Mouse (Mus musculus) MEL (cell line): ENCODE data around the gene Rps21. TPM values are rescaled to one million over a fixed set of nuclear protein-coding genes. Genes with fewer than 3 reads are reported as not detected.

Experiments
- DNase-seq: peaks from one replicate; pipeline ENCODE4 v3.0.0; 2011; ENCODE audit warnings: low read depth, low spot score
- H3K27ac ChIP-seq: 2 replicates; pipeline ENCODE4 v1.5.1; 2012; ENCODE audit warnings: low read depth, mild to moderate bottlenecking, control low read depth, low read length, moderate library complexity; ENCODE audit not compliant: control insufficient read depth
- H3K27me3 ChIP-seq, 2 experiments: fragments of 150-350 bp in 1 of 2; sonication (generic) in 1 of 2; 2 replicates each; pipeline ENCODE4 v1.6.1; 2012; ENCODE audit warnings: low read length in 2 of 2, mild to moderate bottlenecking in 2 of 2, improper control_type of control experiment in 1 of 2, moderate library complexity in 1 of 2; ENCODE audit not compliant: insufficient read depth in 2 of 2, control insufficient read depth in 1 of 2
- H3K36me3 ChIP-seq, 2 experiments: 2 replicates each; pipeline ENCODE4 v1.6.1; 2012 to 2014; ENCODE audit warnings: low read length in 2 of 2, improper control_type of control experiment in 1 of 2, inconsistent platforms in 1 of 2, mild to moderate bottlenecking in 1 of 2; ENCODE audit not compliant: insufficient read depth in 2 of 2, control insufficient read depth in 1 of 2
- H3K4me1 ChIP-seq, 2 experiments: fragments of 150-350 bp in 1 of 2; sonication (generic) in 1 of 2; 2 replicates each; pipeline ENCODE4 v1.6.1; 2012; ENCODE audit warnings: low read length in 2 of 2, improper control_type of control experiment in 1 of 2, mild to moderate bottlenecking in 1 of 2; ENCODE audit not compliant: insufficient read depth in 2 of 2, control insufficient read depth in 1 of 2
- H3K4me3 ChIP-seq, 2 experiments: fragments of 150-350 bp in 1 of 2; sonication (generic) in 1 of 2; 2 replicates each; pipeline ENCODE4 v1.5.1; 2012; ENCODE audit warnings: low read depth in 2 of 2, low read length in 2 of 2, mild to moderate bottlenecking in 2 of 2, moderate library complexity in 2 of 2, control low read depth in 1 of 2, improper control_type of control experiment in 1 of 2; ENCODE audit not compliant: control insufficient read depth in 1 of 2, insufficient read depth in 1 of 2
- H3K79me2 ChIP-seq: 2 replicates; pipeline ENCODE4 v1.6.1; 2012; ENCODE audit warnings: mild to moderate bottlenecking, low read length, moderate library complexity; ENCODE audit not compliant: control insufficient read depth, poor library complexity, insufficient read depth
- H3K9ac ChIP-seq: 2 replicates; pipeline ENCODE4 v1.6.1; 2012; ENCODE audit warnings: low read depth, mild to moderate bottlenecking, control low read depth, low read length, moderate library complexity; ENCODE audit not compliant: control insufficient read depth, poor library complexity, severe bottlenecking
- H3K9me3 ChIP-seq: fragments of 150-350 bp; sonication (generic); replicated peaks from 2 replicates; pipeline ENCODE4 v1.6.1; 2012; ENCODE audit warnings: mild to moderate bottlenecking, low read length, improper control_type of control experiment, moderate library complexity; ENCODE audit not compliant: insufficient read depth
- BHLHE40 ChIP-seq: IDR thresholded peaks from 2 replicates; pipeline ENCODE4 v1.6.1; 2012; ENCODE audit warnings: low read depth, mild to moderate bottlenecking, inconsistent platforms, low read length, improper control_type of control experiment, borderline replicate concordance
- CHD2 ChIP-seq: IDR thresholded peaks from 2 replicates; pipeline ENCODE4 v1.6.1; 2011; ENCODE audit warnings: low read length, improper control_type of control experiment
- CTCF ChIP-seq, 3 experiments: IDR thresholded peaks in 2 of 3; conservative IDR thresholded peaks in 1 of 3; 2 replicates each; pipeline ENCODE4 v1.5.1; 2011 to 2012; ENCODE audit warnings: low read length in 3 of 3, low read depth in 2 of 3, mild to moderate bottlenecking in 2 of 3, improper control_type of control experiment in 1 of 3, inconsistent platforms in 1 of 3, mixed read lengths in 1 of 3, moderate library complexity in 1 of 3; ENCODE audit not compliant: control insufficient read depth in 1 of 3, insufficient read depth in 1 of 3, poor library complexity in 1 of 3, severe bottlenecking in 1 of 3
- E2F4 ChIP-seq: IDR thresholded peaks from 2 replicates; pipeline ENCODE4 v1.6.1; 2011; ENCODE audit warnings: low read depth, low read length, improper control_type of control experiment, borderline replicate concordance
- ELF1 ChIP-seq: IDR thresholded peaks from 2 replicates; pipeline ENCODE4 v1.6.1; 2014; ENCODE audit warnings: low read depth, mild to moderate bottlenecking, inconsistent platforms, low read length, improper control_type of control experiment, moderate library complexity
- GABPA ChIP-seq: IDR thresholded peaks from 2 replicates; pipeline ENCODE4 v1.6.1; 2012; ENCODE audit warnings: low read depth, mild to moderate bottlenecking, inconsistent platforms, low read length, improper control_type of control experiment, moderate library complexity
- GATA1 ChIP-seq: IDR thresholded peaks from 2 replicates; pipeline ENCODE4 v1.6.1; 2011; ENCODE audit warnings: low read depth, low read length, improper control_type of control experiment
- HCFC1 ChIP-seq: IDR thresholded peaks from 2 replicates; pipeline ENCODE4 v1.6.1; 2012; ENCODE audit warnings: low read depth, mild to moderate bottlenecking, inconsistent platforms, low read length, improper control_type of control experiment, moderate library complexity
- MAZ ChIP-seq: IDR thresholded peaks from 2 replicates; pipeline ENCODE4 v1.6.1; 2012; ENCODE audit warnings: low read depth, mild to moderate bottlenecking, inconsistent platforms, low read length, improper control_type of control experiment
- MEF2A ChIP-seq: IDR thresholded peaks from 2 replicates; pipeline ENCODE4 v1.6.1; 2014; ENCODE audit warnings: low read depth, mild to moderate bottlenecking, inconsistent platforms, low read length, improper control_type of control experiment; ENCODE audit not compliant: poor library complexity, insufficient replicate concordance, severe bottlenecking; ENCODE audit errors: extremely low read depth
- NELFE ChIP-seq: IDR thresholded peaks from 2 replicates; pipeline ENCODE4 v1.6.1; 2011; ENCODE audit warnings: low read depth, low read length, improper control_type of control experiment
- NRF1 ChIP-seq: IDR thresholded peaks from 2 replicates; pipeline ENCODE4 v1.6.1; 2014; ENCODE audit warnings: low read depth, mild to moderate bottlenecking, inconsistent platforms, low read length, improper control_type of control experiment, moderate library complexity; ENCODE audit not compliant: poor library complexity, insufficient read depth, severe bottlenecking
- POLR2A ChIP-seq, 2 experiments: IDR thresholded peaks; 2 replicates each; pipeline ENCODE4 v1.6.1; 2011 to 2012; ENCODE audit warnings: low read length in 2 of 2, mild to moderate bottlenecking in 2 of 2, control low read depth in 1 of 2, improper control_type of control experiment in 1 of 2, low read depth in 1 of 2, moderate library complexity in 1 of 2; ENCODE audit not compliant: control insufficient read depth in 1 of 2, insufficient read depth in 1 of 2, poor library complexity in 1 of 2
- POLR2AphosphoS2 ChIP-seq: IDR thresholded peaks from 2 replicates; pipeline ENCODE4 v1.6.1; 2011; ENCODE audit warnings: low read length, improper control_type of control experiment
- POLR2AphosphoS5 ChIP-seq: IDR thresholded peaks from 2 replicates; pipeline ENCODE4 v1.6.1; 2012; ENCODE audit warnings: low read depth, borderline replicate concordance, mild to moderate bottlenecking, inconsistent platforms, low read length, moderate library complexity, mixed read lengths
- SIN3A ChIP-seq: IDR thresholded peaks from 2 replicates; pipeline ENCODE4 v1.6.1; 2012; ENCODE audit warnings: low read length, improper control_type of control experiment, inconsistent platforms
- TCF12 ChIP-seq: IDR thresholded peaks from 2 replicates; pipeline ENCODE4 v1.6.1; 2014; ENCODE audit warnings: low read depth, mild to moderate bottlenecking, inconsistent platforms, low read length, improper control_type of control experiment, moderate library complexity
- UBTF ChIP-seq: IDR thresholded peaks from 2 replicates; pipeline ENCODE4 v1.6.1; 2012; ENCODE audit warnings: low read depth, mild to moderate bottlenecking, inconsistent platforms, low read length, improper control_type of control experiment, moderate library complexity, borderline replicate concordance; ENCODE audit not compliant: insufficient read depth
- USF1 ChIP-seq: IDR thresholded peaks from 2 replicates; pipeline ENCODE4 v1.6.1; 2014; ENCODE audit warnings: low read depth, mild to moderate bottlenecking, inconsistent platforms, low read length, improper control_type of control experiment, moderate library complexity
- USF2 ChIP-seq, 2 experiments: IDR thresholded peaks; 2 replicates each; pipeline ENCODE4 v1.6.1; 2011 to 2012; ENCODE audit warnings: improper control_type of control experiment in 2 of 2, low read length in 2 of 2, borderline replicate concordance in 1 of 2, inconsistent platforms in 1 of 2, low read depth in 1 of 2, mild to moderate bottlenecking in 1 of 2; ENCODE audit not compliant: insufficient read depth in 1 of 2
- ZC3H11A ChIP-seq: IDR thresholded peaks from 2 replicates; pipeline ENCODE4 v1.6.1; 2012; ENCODE audit warnings: low read depth, mild to moderate bottlenecking, inconsistent platforms, low read length, improper control_type of control experiment
- ZKSCAN1 ChIP-seq: IDR thresholded peaks from 2 replicates; pipeline ENCODE4 v1.6.1; 2012; ENCODE audit warnings: low read depth, mild to moderate bottlenecking, inconsistent platforms, low read length, improper control_type of control experiment, moderate library complexity
- ZMIZ1 ChIP-seq: IDR thresholded peaks from 2 replicates; pipeline ENCODE4 v1.6.1; 2012; ENCODE audit warnings: low read depth, mild to moderate bottlenecking, inconsistent platforms, low read length, improper control_type of control experiment, moderate library complexity
- ZNF384 ChIP-seq: IDR thresholded peaks from 2 replicates; pipeline ENCODE4 v1.6.1; 2012; ENCODE audit warnings: low read depth, mild to moderate bottlenecking, inconsistent platforms, low read length, improper control_type of control experiment
- polyA plus RNA-seq, 2 experiments: library from polyadenylated mRNA; stranded (reverse) in 1 of 2; unstranded in 1 of 2; fragments of >175 nt in 1 of 2; fragments of >200 nt in 1 of 2; gene quantifications; 2 replicates each; pipeline versions ENCODE4 v1.2.1 to v1.2.4; 2012; ENCODE audit warnings: low replicate concordance in 2 of 2, low read depth in 1 of 2; ENCODE audit not compliant: insufficient read length in 2 of 2, insufficient read depth in 1 of 2, missing spikeins in 1 of 2
- total RNA-seq: library from RNA; depleted of rRNA; stranded (reverse); fragments of 300-350 nt; gene quantifications from 2 replicates; pipeline ENCODE4 v1.2.3, GENCODE M21; 2012

Gene Rps21
- total and polyA plus RNA-seq, 3 experiments: 995 to 4,916 (median 1,182) TPM

DNA sequence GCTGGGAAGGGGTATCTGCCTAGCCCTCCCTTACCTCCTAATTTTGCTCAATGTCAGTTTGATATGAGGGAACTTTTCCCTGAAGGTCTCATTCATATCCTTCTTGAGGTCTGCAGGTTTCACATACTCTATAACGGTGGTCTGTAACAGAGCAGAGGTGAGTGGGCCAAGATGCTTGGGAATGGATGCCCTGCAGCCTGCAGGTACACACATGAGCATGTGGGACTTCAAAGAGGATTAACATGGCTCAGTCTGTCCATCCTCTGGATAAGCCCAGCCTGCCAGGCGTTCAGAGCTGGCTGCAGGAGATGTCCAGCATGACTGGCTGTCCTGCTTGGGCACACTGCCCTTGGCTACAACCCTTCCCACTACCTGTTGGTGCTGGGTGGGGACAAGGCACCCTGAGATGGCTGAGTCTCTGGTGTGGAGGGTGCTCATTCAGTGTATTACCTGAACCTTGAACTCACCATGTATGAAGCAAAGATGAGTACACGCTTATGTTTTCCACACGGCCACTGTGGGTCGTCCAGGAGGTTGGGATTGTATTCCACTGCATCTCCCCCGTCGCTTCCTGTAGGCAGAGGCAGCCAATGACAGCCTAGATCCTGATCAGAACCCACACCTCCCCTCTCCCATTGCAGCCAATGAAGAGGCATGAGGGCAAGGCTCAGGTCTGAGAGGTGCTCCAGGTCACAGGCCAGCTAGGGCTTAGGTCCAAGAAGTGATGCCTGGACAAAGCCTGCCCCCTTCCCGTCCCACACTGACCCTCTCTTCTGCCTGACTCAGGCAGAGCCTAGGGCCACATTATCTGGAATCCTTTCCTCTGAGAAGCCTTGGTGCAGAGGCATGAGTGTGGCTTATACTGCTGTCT lies 3.7 kb downstream of the Rps21 start:
- H3K27ac ChIP-seq: no peak overlapping the region
- peaks cover 18% of the 10 kb centered on the region for H3K79me2 ChIP-seq
- H3K36me3 ChIP-seq: peaks cover 6 to 12% of the 10 kb centered on the region in 2 experiments
- no peaks in the 10 kb centered on the region for H3K27me3 ChIP-seq
- peak; percentile 45 for DNase-seq
- no peak overlapping the region for H3K9ac ChIP-seq
- peaks cover 0 to 2% of the 10 kb centered on the region in 2 experiments; a peak in 1 of 4 replicates for H3K4me1 ChIP-seq
- no peak overlapping the region for H3K4me3 ChIP-seq
- peak; percentile 68; the same call in 1 of the 2 replicates for TF ChIP-seq POLR2AphosphoS2
- no peak for TF ChIP-seq ELF1
- no peak for TF ChIP-seq ZKSCAN1
- TF ChIP-seq ZMIZ1: 0 out of 2 replicates have a peak, but pooled peaks have one; percentile 57
- no peak for TF ChIP-seq GABPA
- TF ChIP-seq POLR2A (IDR thresholded peaks at IDR 0.05; ENCODE audit: control insufficient read depth in 1 of 2, insufficient read depth in 1 of 2, low read depth in 1 of 2, low read length in 2 of 2, poor library complexity in 1 of 2): peak in 1 of 2 experiments; percentile 30; a peak in 1 of 4 replicates
- TF ChIP-seq BHLHE40: no peak
- no peak for TF ChIP-seq CTCF (IDR thresholded peaks at IDR 0.05 in 2 of 3, conservative IDR thresholded peaks at IDR 0.05 in 1 of 3; ENCODE audit: control insufficient read depth in 1 of 3, insufficient read depth in 1 of 3, low read depth in 2 of 3, low read length in 3 of 3, poor library complexity in 1 of 3, severe bottlenecking in 1 of 3)
- no peak for TF ChIP-seq NELFE
- no peak for TF ChIP-seq USF2 (IDR thresholded peaks at IDR 0.05; ENCODE audit: borderline replicate concordance in 1 of 2, insufficient read depth in 1 of 2, low read depth in 1 of 2, low read length in 2 of 2)
- TF ChIP-seq HCFC1: no peak
- no peak for TF ChIP-seq MEF2A
- no peak for TF ChIP-seq MAZ
- TF ChIP-seq NRF1: no peak
- H3K9me3 ChIP-seq: no peaks in the 10 kb centered on the region

DNA sequence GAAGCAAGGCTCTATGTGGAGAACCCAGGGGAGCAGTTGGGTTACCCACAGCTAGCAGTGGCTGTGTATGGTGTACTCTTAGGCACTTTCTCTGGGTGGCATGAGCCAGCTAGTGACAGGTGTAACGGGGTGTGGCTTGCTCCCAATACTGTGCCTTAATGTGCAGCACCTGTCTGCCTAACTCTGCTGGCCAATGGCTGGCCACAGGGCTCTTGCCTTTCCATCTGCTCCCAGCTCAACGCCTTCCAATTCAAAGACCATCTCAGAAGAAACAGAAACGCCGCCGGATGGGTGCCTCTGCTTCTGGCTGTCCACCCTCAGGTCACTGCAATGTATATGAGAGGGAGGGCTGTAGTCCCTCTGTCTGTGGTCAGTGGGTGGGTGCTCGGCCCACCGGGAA lies 4.7 kb downstream of the Rps21 start:
- Histone ChIP-seq H3K4me3 (no peak overlapping the region), H3K27me3 (no peaks in the 10 kb centered on the region), H3K4me1 (no peaks in the 10 kb centered on the region), H3K9me3 (no peaks in the 10 kb centered on the region), H3K79me2 (peaks cover 15% of the 10 kb centered on the region), H3K27ac (no peak overlapping the region), H3K9ac (no peak overlapping the region), H3K36me3 (peaks cover 6 to 9% of the 10 kb centered on the region in 2 experiments)
- DNase-seq: no peak
- TF ChIP-seq TCF12: no peak
- no peak for TF ChIP-seq NRF1
- no peak for TF ChIP-seq SIN3A
- no peak for TF ChIP-seq USF2 (IDR thresholded peaks at IDR 0.05; ENCODE audit: borderline replicate concordance in 1 of 2, insufficient read depth in 1 of 2, low read depth in 1 of 2, low read length in 2 of 2)
- TF ChIP-seq POLR2AphosphoS5: no peak
- TF ChIP-seq USF1: no peak
- TF ChIP-seq ELF1: no peak
- TF ChIP-seq ZKSCAN1: no peak
- TF ChIP-seq ZNF384: no peak
- no peak for TF ChIP-seq GATA1
- no peak for TF ChIP-seq HCFC1
- no peak for TF ChIP-seq ZC3H11A
- TF ChIP-seq ZMIZ1: no peak
- no peak for TF ChIP-seq UBTF
- TF ChIP-seq E2F4: no peak
- no peak for TF ChIP-seq CHD2
